Mouse (Mus musculus): ENCODE measurements around the gene Rpl23a. TPM values are rescaled to one million over a fixed set of nuclear protein-coding genes. Genes with fewer than 3 reads are reported as not detected.
"Not testable (repeated sequence)": the region's sequence is repeated elsewhere in the genome, so short reads cannot be mapped to it uniquely, and the experiment has no call there.

Rpl23a gene
- total RNA-seq, 2 experiments from 2014 or later = 747 to 755 TPM

GRCm38 (mm10) chr11:78195101-78195863 is 11.9 kb upstream of the Rpl23a start:
- no peak for TF ChIP-seq CTCF (conservative IDR thresholded peaks at IDR 0.05)
- no peak for DNase-seq (ENCODE audit: low spot score in 2 of 2)
- Histone ChIP-seq H3K27ac (peak overlapping the region; percentile 51; the same call in 1 of the 2 replicates), H3K4me3 (peak overlapping the region; percentile 49)

- peak overlapping the region; percentile 51; the same call in 1 of the 2 replicates for H3K27ac ChIP-seq
- no peak for DNase-seq (ENCODE audit: low spot score in 2 of 2)
- TF ChIP-seq CTCF (conservative IDR thresholded peaks at IDR 0.05) = no peak
- H3K4me3 ChIP-seq = peak overlapping the region; percentile 49
Observed at GRCm38 (mm10) chr11:78194411-78195100, 11.2 kb upstream of the Rpl23a start.

GRCm38 (mm10) chr11:78193113-78193512 is 9.7 kb upstream of the Rpl23a start, which contains the start of gene Proca1:
TSS of gene Proca1 (plus strand) at chr11:78193392.
- TF ChIP-seq CTCF (conservative IDR thresholded peaks at IDR 0.05) = no peak
- H3K4me3 ChIP-seq = no peak within 1 kb of the TSS

GRCm38 (mm10) chr11:78190041-78190440 is 6.7 kb upstream of the Rpl23a start:
- peak overlapping the region; percentile 79 for H3K4me3 ChIP-seq
- DNase-seq (ENCODE audit: low spot score in 2 of 2) = no peak
- peak overlapping the region; percentile 95 for H3K27ac ChIP-seq
- no peak for TF ChIP-seq CTCF (conservative IDR thresholded peaks at IDR 0.05)

More at GRCm38 (mm10) chr11:78193113-78193512, 9.7 kb upstream of the Rpl23a start, which contains the start of gene Proca1:
- no peak within 1 kb of the TSS for H3K27ac ChIP-seq
- no peak for DNase-seq (ENCODE audit: low spot score in 2 of 2)

GRCm38 (mm10) chr11:78189234-78190040 is 6.1 kb upstream of the Rpl23a start:
- Histone ChIP-seq H3K4me3 (peak overlapping the region; percentile 79), H3K27ac (peak overlapping the region; percentile 95)
- no peak for TF ChIP-seq CTCF (conservative IDR thresholded peaks at IDR 0.05)
- DNase-seq (ENCODE audit: low spot score in 2 of 2) = peak; percentile 68 to 72

GRCm38 (mm10) chr11:78188331-78189233 is 5.2 kb upstream of the Rpl23a start, which contains the start of gene Rab34:
TSS of gene Rab34 (plus strand) at chr11:78188430.
- TF ChIP-seq CTCF (conservative IDR thresholded peaks at IDR 0.05) = no peak
- H3K27ac ChIP-seq = peak within 1 kb of the TSS; percentile 95
- H3K4me3 ChIP-seq = peak within 1 kb of the TSS; percentile 79

GRCm38 (mm10) chr11:78184702-78185101 is 1.3 kb upstream of the Rpl23a start:
- H3K27ac ChIP-seq; H3K4me3 ChIP-seq; DNase-seq (ENCODE audit: low spot score in 2 of 2): not testable (repeated sequence)

More at GRCm38 (mm10) chr11:78188331-78189233, 5.2 kb upstream of the Rpl23a start, which contains the start of gene Rab34:
- DNase-seq (ENCODE audit: low spot score in 2 of 2) = peak; percentile 76 to 79

- no peak for DNase-seq (ENCODE audit: low spot score in 2 of 2)
- Histone ChIP-seq H3K27ac (peak overlapping the region; percentile 97), H3K4me3 (peak overlapping the region; percentile 100)
- TF ChIP-seq CTCF (conservative IDR thresholded peaks at IDR 0.05) = no peak
Observed at GRCm38 (mm10) chr11:78183884-78184514, 615 bp upstream of the Rpl23a start.

- DNase-seq (ENCODE audit: low spot score in 2 of 2) = no peak
- Histone ChIP-seq H3K4me3 (peak overlapping the region; percentile 100), H3K27ac (peak overlapping the region; percentile 97)
- no peak for TF ChIP-seq CTCF (conservative IDR thresholded peaks at IDR 0.05)
Observed at GRCm38 (mm10) chr11:78182450-78182849, 934 bp downstream of the Rpl23a start.

- Histone ChIP-seq H3K4me3 (peak overlapping the region; percentile 100), H3K27ac (no peak overlapping the region; the same call in 1 of the 2 replicates)
- no peak for DNase-seq (ENCODE audit: low spot score in 2 of 2)
- TF ChIP-seq CTCF (conservative IDR thresholded peaks at IDR 0.05) = no peak
Observed at GRCm38 (mm10) chr11:78181830-78182357, 1.5 kb downstream of the Rpl23a start.

Data from layer of hippocampus, adult 2 months (tissue).